Mouse (Mus musculus): Measurements from ENCODE around the gene Srgap1.

The Srgap1 gene

DNA sequence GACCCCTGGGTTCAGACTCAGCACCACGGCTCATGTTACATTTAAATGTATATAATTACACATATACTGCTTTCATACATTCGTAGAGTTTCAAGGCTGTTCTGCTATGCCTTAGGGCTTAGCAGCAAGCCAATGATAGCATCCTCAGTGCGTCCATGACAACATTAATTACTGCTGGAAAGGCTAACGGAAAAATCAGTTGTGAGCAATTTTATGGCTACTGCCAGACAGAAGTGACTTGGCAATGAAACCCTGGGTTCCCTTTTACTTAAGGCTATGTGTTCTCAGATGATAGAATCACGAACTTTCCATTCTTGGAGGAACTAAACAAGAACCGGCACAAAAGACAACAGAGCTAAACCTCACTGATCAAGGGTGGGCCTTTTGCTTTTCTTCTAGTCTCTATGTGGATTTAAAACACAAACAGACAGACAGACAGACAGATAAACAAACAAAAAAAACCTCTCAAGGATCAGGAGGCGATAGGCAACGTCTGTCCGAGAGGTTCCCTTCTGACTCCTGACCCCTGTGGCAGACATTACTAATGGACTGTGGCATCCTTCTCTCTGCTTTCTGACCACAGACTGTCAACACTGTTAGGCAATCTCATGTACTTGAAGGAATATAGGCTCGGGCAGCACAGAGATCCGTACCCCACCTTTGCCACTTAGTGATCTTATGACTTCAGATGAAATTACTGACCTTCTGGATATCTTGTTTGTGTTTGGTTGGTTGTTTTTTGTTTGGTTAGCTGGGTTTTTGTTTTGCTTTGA, 85.8 kb downstream of the Srgap1 start:
- DNase-seq: no peak

- DNase-seq: no peak
Observed at GRCm38 (mm10) chr10:121958741-121959140, 88.4 kb downstream of the Srgap1 start.

- DNase-seq: no peak
Observed at GRCm38 (mm10) chr10:121956505-121956904, 90.6 kb downstream of the Srgap1 start.

GRCm38 (mm10) chr10:121955730-121956129, 91.4 kb downstream of the Srgap1 start:
- no peak for DNase-seq

DNA sequence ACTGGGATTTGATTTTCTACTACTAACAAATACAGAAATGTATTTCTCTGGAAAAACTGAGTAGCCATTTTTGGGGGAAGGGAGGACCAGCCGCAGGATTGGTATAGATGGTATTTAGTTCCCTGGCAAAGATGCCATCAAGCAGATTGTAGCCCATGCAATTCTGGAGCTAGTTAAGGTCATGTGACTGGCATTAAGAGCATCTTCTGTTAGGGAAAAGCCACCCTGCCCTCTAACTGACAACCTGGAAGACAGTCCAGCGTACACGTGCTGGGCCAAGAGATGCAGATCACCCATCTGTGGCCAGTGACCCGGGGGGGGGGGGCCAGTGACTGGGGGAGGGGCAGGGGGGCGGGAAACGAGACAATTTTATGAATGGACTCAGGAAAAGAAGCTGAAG, 92.2 kb downstream of the Srgap1 start:
- no peak for DNase-seq

DNA sequence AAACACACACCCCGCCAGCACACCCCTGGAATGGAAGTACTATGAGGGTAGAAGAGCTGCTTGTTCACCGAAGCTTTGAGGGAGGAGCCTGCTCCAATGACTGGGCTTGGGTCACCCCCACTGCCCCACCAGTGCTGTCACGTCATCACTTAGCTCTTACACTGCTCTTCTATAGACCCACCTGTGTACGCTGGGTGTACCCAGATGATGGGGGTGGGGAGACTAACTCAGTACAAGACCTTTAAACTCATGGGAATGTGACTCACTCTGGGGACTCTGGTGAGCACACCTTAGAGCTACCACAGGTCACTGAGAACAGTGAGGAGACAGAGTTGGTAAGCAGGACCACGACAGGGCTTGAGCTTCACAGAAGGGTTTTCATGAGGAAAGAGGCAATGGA, 94.1 kb downstream of the Srgap1 start:
- DNase-seq: no peak

GRCm38 (mm10) chr10:121946173-121946572, 100.9 kb downstream of the Srgap1 start:
- no peak for DNase-seq

- no peak for DNase-seq
Observed at GRCm38 (mm10) chr10:121931909-121932308, 115.2 kb downstream of the Srgap1 start.

- no peak for DNase-seq
Observed at GRCm38 (mm10) chr10:121926094-121926493, 121.0 kb downstream of the Srgap1 start.

DNA sequence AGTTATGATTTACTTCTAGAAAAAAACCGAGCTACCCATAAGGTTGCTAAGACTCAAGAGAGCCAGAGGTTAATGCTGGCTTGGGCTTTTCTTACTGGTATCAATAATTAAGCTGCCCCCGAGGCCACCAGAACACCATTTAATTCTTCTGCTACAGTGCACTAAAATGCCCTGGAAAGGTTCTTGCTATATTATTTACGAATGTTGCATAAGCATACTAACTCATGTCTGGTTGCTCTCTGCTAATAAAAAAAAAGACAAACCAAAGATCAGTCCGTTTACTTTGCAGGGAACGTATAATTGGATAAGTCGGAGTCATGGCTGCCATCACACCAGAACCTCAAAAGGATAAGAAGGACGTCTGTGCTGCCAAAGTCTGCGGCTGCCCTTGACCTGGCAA, 128.1 kb downstream of the Srgap1 start:
- no peak for DNase-seq

DNA sequence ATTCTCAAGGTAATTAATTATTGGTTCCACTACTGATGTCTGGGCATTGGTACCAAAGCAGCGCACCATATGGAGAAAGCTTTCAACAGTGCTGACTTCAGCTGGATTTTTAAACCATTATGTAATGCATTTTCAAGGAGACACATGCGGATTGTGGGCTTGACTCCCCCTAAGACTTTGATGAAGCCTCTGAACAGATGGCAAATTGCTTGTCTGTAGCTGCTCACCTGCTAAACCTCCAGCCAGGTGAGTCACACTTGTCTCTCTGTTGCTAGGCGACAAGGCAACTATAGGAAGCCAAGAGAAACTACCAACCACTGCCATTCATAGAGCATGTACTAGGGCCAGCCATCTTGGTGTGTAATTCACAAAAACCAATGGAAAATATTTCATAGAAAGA, 128.5 kb downstream of the Srgap1 start:
- no peak for DNase-seq

- no peak for DNase-seq
Observed at GRCm38 (mm10) chr10:121915530-121915929, 131.6 kb downstream of the Srgap1 start.

DNA sequence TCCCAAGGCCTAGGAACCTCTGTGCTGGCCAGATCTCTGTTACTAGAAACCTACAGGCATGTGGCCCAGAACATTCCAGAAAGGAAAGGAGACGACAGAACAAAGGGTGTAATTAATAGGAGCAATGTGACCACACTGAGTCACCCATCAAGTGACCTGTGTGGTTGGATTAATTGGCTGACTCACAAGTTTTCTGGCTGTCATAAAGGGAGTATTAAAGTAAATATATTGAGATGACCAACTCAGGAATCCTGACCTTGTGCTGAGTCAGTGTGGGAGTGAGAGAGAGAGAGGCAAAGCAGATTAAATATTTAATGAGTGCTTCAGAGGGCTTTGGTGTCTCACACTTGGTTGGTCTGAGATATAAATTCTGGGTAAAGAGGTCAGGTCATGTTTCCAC, 143.0 kb downstream of the Srgap1 start:
- DNase-seq: no peak

GRCm38 (mm10) chr10:121902651-121903050, 144.5 kb downstream of the Srgap1 start:
- DNase-seq: no peak

- DNase-seq: no peak
Observed at GRCm38 (mm10) chr10:121900772-121901171, 146.3 kb downstream of the Srgap1 start.

DNA sequence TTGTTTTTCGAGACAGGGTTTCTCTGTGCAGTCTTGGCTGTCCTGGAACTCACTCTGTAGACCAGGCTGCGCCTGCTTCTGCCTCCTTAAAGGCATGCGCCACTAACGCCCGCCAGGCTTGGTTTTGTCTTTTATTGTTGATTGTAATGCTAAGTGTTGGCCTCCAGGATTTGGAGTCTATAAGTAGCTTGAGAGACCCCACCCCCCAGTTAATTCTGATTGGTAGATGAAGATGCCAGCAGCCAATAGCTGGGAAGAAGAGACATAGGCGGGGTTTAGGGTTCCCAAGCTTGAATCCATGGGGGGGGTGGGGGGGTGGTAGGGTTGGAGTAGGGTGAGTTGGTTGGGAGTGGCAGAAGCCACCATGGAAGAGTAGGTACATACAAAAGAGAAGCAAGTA, 147.4 kb downstream of the Srgap1 start:
- DNase-seq: no peak

DNA sequence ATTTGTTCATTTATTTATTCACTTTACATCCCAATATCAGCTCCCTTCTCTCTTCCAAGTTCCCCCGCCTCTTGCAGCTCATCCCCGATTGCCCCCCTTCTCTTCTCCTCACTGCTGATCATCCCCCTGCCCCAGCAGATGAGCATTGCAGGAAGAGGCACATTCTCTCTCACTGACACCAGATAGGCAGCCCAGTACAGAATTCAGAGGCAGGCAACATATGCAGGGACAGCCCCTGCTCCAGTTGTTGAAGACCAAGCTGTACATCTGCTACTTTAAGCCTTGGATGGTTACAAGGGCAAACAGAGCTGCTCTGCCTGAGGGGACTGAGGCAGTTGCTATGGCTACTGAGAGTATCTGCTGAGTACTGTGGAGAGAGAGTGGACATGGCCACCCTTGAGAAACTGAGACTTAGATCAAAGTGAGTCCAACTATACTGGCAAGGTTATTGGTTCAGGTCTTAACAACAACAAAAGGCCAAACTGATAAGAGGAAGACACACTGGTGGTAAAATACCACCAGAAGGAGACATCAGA, 149.2 kb downstream of the Srgap1 start:
- no peak for DNase-seq

- DNase-seq: no peak
Observed at GRCm38 (mm10) chr10:121891390-121892067, 155.6 kb downstream of the Srgap1 start.

DNA sequence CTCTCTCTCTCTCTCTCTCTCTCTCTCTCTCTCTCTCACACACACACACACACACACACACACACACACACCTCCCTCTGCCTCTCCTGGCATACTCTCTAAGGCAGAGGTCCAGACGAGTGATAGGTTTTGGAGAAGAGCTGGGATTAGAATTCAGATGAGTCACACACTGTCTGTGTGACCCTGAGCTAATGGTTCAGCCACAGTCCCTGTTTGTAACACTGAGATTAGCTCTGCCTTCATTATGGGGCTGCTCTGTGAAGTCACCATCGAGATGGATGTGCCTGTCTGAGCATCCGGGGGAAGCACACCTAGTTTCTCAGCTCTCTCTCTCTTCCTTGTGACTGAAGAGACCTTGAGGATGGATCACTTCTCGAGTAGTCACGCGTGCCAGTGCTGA, 157.1 kb downstream of the Srgap1 start:
- DNase-seq: no peak

DNA sequence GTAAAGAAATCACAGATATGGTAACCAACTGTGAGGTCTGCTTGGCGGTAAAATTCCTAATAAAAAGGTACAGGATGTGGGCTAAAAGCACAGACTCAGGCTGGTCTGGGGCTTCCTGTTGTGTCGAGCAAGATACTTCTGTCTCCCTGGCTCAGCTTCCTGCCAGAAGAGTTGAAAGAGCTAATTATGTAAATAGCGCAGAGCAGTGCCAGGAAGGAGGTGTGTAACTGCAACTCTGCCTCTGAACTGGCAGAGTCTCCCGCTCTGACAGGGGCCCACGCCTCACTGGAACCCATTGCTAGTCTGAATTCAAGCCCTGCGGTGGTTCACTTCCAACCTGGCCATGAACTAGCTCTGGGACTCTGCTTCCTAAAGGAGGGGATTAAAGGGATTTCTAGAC, 160.3 kb downstream of the Srgap1 start:
- peak; percentile 11 for DNase-seq

DNA sequence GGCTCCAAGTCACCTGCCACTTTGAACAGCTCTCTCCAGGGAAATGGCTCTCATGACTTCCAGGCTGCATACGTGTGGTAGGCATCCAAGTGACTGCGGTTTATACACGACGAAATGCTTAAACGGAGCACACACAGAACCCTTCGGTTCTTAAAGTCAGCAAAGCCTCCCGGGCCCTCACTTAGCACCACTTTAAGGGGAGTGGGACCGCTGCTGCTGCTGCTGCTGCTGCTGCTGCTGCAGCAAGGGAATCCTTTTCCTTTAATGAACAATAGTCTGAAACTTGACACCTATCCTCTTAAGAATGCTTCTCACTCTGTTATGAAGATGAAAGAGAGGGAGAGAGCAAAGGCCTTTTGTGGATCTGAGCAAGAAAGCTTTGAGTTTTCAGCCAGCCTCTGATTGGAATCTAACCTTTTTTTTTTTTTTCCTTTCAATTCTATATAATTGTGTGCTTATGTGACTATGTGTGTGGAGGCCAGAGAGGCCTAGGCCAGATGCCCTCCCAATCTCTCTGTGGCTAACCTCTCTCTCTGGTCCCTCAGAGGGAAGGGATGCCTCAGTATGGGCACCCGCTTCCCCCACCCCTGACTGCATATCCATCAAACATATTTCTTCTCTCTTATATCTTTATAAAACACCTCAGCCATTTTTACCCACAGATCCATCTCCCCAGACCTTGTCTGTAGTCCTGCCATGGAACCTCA, 161.4 kb downstream of the Srgap1 start:
- DNase-seq: no peak

DNA sequence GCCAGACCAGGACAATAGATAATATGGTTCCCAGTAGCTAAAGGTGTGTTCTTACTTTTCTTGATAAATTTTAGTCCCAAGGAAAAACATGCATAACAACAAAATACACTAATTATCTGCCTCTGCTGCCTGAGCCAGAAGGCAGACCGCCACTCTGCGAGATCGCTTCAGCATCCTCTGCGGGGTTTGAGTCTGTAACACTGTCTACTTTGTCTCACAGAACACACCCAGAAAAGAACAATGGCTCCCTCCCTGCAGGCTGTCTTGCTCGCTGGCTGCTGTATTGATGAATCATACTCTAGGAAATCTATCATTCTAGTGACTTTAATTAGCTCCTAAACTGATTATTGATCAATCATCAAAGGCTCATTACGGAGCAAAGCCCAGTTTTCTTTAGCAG, 164.7 kb downstream of the Srgap1 start:
- DNase-seq: no peak

DNA sequence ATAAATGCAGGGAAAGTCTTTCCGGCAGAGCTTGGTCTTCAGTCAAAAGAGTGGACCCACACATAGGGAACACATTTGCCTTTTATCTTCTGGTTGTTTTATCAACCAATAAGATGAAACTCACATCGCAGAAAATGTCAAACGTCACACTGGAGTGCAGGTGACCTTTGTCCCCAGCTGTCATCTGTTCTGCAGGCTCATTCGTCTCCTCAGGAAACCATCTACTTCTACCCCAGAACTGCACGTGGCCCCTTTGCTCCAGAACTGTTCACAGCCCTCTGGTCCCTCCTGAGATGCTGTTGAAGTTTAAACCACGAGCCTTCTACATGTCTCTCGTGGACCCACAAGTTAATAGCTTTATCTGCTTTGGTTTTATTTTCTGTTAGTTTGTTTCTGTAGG, 168.3 kb downstream of the Srgap1 start:
- DNase-seq: no peak

DNA sequence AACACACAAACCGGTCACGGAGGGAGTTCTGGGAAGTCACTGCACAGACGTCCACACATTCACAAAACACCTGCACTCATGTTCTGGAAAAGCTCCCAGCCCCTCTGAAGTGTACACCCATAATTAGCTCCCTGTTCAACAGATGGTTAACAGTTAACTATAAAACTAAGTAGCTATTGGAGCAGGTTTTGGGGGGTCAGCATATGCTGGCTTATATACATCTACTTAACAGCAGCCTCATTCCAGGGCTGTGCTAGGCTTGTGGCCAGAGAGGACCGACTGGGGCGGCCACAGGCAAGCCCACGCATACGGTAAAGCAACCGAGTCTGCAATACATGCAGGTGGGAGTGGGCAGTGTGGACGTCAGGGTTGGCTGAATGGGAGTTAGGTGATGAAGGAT, 169.2 kb downstream of the Srgap1 start:
- DNase-seq: no peak
